Mouse (Mus musculus) kidney, adult 11 months (tissue): Measurements from ENCODE around the gene Rprd2.
"Not testable (repeated sequence)": the region's sequence is repeated elsewhere in the genome, so short reads cannot be mapped to it uniquely, and the experiment has no call there.

Experiments used
- DNase-seq: peaks from one replicate; pipeline ENCODE4 v3.0.0; 2022

Rprd2 gene

DNA sequence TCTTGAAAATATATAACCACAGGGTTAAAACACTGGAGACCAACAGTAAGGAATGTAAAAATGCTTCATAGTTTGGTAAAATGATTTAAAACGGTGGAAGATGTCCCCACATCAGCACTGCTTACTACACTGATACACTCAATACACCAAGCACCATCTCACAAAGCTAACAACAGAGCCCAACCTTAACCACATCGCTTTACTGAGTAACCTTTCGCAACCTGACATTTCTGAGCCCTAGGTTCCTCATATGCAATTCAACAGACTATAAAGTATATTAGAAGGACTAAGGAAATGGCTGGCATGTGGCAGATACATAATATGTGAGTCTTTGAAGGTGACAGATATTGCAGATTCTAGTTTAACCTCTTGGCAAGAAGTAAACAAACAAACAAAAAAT, 2.0 kb downstream of the Rprd2 start:
- no peak for DNase-seq

DNA sequence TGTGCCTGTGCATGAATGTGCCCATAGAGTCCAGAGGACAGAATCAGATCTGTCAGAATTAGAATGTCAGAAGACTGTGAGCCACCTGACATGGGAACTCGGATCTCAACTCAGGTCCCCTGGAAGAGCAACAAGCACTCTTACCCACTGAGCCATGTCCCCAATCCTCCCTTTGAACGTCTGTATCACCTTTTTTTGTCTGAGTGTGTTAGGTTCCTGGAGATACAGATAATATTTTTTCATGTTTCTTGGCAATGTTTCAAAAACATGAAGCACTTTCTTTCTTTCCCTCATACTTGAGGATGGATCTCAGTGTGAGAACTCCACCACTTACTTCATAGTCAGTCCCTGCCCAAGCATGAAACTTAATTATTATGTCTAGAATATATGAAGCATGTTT, 10.3 kb downstream of the Rprd2 start:
- DNase-seq = no peak

DNA sequence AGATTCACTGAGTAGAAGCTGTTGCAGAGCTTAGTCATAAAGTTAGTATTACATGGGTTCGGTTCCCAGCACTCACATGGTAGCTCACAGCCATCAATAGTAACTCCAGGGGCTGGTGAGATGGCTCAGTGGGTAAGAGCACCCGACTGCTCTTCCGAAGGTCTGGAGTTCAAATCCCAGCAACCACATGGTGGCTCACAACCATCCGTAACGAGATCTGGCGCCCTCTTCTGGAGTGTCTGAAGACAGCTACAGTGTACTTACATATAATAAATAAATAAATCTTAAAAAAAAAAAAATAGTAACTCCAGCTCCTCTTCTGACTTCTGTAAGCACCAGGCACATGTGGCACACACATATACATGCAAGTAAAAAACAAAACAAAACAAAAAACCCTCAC, 11.0 kb downstream of the Rprd2 start:
- not testable (repeated sequence) for DNase-seq

DNA sequence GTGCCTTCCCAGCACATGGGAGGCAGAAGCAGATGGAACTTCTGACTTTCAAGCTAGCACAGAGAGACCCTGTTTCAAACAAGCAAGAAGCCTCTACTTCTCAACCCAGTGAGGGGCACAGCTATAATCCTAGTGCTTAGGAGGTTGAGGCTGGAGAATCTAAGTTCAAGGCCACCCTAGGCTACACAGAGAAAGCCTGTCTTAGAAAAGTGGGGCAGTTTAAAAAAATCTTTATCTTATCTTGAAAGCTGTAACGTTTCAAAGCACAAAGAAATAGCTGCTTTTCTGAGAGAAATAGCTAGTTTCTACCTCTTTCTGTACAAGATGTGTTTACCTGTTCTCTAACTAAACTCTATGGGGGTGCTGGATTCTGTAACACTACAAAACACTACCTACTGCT, 12.0 kb downstream of the Rprd2 start:
- DNase-seq = no peak

DNA sequence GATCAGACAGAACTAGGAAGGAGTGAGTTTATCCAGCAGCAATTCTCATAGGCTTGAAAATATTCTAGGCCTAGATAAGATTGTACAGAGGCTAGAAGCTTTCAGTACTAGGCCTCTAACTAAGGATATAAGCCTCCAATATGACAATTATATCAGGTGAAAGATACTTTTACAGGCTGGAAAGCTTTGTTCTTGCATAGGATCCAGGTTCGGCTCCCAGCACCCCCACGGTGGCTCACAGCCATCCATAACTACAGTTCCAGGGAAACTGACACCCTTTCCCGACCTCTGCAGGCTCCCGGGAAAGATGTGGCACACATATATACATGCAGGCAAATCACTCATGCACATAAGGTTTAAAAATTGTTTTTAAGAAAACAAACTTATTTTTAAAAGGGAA, 14.8 kb downstream of the Rprd2 start:
- no peak for DNase-seq

DNA sequence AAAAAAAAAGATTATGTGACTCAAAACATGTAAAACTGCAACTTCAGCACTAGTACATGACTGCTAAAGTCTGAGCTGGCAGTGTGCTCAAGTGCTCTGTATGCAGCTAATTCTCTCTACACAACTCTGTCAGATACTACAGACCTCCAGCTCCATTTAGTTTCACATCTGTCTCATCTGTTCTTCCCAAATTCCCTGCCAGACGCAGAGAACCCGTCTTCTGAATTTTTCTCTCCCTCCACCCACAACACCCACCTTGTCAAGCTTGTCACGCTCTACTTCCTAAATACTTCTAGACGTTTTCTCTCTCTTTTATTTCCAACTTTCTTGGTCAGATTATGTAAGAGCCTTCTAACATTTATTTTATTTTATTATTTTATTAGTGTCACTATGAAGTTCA, 19.9 kb downstream of the Rprd2 start:
- no peak for DNase-seq

DNA sequence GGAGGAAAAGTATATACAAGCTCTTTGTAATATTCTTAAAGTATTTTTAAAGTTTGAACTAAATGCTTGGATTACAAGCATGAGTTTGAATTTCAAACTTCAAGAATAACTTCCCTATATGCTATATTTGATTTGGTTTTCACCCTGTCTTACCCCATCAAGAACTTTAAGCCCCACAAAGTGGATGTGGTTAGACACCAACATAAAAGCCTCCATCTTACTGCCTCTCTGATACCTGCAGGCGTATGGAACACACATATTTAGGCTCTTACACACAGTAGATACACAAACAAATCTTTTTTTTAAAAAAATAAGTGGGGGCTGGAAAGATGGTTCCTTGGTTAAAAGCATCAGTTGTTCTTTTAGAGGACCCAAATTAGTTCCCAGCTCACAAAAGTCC, 24.4 kb downstream of the Rprd2 start:
- no peak for DNase-seq

DNA sequence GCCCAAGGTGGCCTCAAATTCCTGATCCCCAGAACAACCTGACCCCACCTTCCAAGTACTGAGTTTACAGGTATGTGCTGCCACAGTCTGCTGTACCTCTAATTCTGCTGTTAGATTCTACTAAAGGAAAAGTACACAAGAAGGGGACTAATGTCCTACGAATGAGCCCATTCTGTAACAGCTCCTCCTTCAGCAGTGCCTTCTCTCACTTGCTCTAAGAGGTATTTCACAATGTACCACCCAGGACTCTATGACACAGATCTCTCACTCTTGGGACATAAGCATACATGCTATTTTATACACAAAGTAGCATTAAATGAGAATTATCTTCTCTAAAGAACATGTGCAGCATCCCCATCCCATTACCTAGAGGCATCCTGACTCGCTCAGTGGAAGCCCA, 25.0 kb downstream of the Rprd2 start:
- no peak for DNase-seq

DNA sequence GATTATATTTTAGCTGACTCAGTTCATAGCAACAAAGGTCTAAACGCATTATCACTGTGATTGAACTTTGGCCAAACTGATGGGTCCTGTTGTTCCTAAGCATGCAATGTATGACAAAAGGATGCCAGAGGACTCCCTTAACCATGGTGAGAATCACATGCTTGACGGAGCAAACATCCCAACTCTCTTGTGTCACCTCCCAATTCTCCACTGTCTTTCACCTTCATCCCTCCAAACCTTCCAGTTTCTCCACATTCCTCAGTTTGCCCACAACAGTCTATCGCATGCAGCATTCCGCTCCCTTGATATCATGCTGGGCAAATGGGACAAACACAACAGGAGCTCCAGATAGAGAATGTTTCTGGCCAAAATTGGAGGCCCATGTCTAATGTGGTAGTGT, 33.2 kb downstream of the Rprd2 start:
- DNase-seq = no peak

DNA sequence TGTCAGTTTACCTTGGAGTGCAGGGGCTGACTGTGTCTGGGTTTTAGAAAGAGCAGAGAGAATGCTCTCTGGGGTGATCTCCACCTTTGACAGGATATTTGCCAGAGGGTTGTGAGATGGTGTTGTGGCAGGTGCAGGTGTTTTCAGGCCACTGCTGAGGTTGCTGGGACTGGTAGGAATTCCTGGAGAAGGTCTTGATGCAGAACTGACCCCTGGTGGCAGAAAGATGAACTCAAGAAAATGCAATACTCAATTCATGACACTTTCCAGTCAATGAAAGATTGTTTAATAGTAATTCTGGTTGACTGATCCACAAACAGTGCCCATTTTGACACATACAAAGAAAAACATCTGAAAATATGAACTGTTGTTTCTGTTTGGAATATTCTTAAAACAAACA, 46.7 kb downstream of the Rprd2 start:
- DNase-seq = no peak

DNA sequence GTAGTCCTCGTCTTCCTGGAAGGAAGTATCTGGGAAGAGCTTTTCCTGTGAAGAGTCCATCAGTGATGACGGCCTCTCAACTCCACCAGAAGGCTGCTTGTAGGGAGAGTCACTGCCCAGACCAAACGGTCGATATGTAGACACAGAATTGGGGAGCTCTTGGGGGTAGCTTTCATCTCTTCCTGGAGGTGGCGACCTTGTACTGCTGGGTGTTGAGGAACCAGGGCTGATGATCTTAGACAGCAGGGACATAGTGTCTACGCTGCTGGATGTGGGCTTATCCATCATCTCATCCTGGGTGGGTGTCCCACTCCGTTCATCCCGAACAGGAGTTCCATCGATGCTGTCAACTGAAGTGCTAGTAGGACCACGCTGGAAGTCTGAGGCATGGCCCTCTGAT, 53.1 kb downstream of the Rprd2 start:
- no peak for DNase-seq

DNA sequence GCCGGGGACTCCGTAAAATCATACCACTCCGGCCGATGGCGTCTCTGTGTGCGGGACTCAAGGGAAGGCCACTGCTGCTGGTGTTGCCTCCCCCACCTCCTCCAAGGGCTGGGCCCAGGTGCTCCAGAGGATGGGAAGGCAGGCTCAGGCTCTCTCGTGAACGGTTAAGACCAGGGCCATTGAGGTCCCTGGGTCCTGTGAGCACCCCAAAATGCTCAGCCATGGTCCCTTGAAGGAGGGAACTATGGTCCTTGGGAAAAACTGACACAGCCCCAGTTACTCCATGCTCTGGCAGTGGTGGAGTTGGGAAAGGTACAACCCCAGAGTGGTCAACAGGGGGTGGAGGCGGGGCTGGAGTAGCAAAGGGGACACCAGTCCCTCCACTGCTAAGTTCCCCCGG, 54.9 kb downstream of the Rprd2 start:
- no peak for DNase-seq

DNA sequence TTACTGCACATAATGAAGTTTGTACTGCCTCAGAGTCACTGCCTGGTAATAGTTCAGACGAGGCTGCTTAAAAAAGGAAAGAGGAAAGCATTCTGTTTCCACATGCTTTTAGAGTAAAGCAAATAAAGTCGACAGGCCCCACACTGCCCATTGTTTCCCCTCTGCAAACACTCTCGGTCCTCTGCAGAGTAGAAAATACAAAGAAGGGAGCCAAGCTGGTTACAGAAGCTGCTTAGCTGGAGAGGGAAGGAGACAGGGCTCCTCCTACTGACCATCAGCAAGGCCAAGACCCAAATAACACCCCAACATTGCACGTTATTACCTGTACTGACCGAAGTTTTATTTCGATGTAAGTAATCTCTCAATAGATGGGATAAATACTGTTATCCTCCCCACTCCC, 55.7 kb downstream of the Rprd2 start:
- no peak for DNase-seq

DNA sequence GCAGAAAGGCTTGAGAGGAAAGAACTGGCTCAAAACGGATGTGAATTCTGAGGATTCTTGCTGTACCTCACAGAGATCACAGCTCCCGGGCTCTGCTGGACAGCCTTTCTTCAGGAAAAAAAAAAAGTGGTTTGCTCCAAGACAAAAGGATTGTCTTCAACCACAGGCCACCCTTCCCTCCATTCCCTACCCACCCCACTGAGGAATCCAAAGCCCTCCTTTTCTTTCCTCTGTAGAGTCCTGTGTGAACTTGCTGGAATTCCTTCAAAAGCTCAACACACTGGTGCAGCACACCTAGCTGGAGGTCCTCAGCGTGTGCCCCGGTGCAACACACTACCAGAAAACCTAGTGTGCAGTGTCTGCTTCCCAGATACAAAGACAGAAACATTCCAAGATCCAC, 56.9 kb downstream of the Rprd2 start:
- DNase-seq = no peak

DNA sequence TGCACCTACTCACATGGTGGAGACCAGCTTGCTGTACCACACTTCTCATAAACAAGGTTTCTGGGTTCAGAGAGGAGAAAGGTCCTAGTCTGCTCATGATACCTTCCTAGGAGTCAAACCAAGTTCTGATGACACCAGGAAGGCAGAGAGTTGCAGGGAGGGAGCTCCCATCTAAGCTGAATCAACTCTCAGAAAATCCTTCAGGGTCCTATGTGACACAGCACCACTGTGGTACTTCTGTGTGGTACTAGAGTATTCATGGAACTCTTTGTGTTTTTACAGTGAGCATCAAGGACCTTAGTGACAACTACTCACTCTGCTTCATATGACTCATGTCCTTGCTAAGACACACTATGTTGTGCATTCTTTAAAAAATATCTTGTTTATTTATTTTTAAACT, 58.0 kb downstream of the Rprd2 start:
- DNase-seq = no peak

DNA sequence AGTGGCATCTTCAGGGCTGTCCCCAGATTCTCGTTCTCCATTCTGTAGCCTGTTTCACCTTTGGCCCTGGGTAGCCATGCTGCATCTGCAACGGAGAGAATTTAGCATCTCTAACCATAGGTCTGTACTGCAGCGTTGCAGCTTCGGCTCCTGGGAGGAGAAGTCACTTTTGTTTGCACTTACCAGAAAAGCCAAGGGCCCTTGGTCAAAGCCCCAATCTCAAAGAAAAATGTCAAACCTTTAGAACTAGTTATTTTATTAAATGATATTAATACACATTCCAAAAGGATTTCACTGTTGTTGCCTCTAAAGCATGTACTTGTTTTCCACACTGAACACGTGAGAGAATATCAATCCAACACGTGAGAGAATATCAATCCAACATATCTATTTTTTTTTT, 58.6 kb downstream of the Rprd2 start, which contains the start of gene Tars2:
Gene Tars2, minus strand, starts transcription at position 101 of the 400 bp plus-strand sequence.
- DNase-seq = no peak

DNA sequence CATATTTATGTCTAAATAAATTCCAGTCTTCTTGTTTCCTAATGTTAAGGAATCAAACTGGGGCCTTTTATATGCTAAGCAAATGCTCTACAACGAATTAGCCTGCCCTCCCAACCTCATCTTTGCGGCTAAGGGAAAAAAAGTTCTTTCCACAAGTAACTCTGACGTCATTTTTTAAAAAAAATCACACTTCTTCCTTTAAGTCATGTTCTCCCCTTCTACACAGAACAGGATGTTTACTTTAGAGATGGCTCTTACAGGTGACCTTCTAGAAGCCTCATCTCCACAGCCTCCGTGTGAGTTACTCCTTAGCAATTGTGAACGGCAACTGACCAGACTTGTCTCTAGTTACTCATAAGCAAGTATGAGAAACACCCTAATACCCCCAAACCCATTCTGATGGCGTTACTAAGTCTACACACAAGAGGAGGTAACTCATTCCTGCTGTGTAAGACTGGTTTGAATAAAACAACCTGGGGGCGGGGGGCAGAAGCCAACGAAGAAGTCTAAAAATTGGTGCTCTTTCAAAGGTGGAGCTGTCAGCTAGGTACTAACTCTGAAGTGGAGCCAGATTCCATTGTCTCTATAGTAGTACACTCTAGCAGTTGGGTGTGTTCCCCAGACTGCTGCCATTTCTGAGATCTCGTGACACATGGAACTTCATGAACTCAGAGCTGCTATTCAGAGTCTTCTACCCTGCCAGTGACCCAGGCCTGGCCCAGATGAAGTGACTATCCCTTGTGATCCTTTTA, 60.0 kb downstream of the Rprd2 start:
- no peak for DNase-seq

DNA sequence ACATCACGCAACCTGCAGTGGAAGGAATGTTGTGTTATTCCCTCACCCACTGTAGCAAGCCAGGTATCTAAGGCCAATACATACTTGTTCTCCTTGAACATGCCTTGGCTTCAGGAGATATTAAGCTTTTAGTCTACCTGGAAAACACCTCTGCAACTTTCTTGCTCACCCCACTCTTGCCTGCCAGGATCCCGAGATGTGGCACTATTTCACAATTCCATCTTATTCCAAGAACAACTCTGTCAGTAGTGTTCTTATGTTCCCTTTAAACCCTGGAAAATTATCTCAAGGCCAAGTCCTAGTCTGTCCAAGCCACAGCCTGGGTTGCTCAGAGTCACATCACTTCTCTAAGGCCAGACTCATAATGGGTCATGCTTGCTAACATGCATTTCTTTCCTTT, 61.9 kb downstream of the Rprd2 start:
- DNase-seq = no peak

DNA sequence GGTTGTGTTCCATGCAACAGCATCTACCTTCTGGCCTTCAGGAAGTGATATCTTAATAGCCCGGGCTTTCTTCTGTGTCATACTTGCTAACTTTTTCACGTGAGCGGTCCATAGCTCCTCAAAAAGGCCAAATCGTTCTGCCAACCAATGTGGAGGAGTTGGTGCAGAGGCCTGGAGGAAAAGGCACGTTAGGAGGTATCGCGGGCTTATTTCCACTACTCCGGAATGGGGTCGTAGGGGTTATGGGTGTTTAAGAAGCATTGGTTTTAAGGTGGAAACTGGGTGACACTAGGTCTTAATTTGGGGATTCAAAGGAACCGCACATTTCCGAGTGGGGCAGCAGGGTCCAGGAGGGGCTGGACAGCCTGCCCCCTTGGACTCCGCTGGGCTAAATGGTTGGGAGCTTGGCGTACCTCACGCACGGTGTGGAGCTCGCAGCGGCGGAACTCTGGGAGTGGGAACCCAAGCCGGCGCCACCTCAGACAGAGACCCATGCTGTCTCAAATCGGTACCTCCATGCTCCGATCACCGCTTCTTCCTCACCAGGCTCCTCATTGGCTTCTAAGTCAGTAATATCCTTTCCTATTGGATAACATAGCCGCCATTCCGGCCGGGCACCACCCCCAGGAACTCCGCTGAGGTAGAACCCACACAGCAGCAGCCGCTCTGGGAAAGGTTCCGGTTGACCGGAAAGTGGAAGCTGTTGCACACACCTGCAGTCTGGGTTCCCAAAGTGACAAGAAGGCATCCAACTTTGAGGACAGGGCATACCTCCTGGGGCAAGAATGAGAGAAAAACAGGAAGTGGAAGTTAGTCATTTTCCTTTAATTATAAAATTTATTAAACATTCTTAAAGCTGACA, 64.1 kb downstream of the Rprd2 start:
- DNase-seq = peak; percentile 96

DNA sequence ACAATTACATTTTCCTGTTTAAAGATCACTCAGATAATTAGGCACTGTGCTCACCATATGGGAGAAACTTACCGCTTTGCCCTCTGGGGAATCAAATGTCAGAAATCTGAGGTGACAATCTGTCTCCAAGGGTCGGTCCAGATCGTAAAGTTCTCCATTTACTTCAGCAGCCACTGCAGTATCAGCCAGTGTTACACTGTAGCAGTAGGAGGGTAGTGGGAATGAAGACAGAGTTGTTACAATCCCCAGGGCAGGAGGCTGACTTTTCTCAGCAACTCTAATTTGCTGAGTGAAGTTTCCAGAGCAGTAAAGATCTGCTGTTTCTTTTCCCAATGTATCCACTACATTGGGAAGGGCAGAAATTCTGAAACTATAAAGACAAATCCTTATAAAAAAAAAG, 65.7 kb downstream of the Rprd2 start:
- DNase-seq = no peak

DNA sequence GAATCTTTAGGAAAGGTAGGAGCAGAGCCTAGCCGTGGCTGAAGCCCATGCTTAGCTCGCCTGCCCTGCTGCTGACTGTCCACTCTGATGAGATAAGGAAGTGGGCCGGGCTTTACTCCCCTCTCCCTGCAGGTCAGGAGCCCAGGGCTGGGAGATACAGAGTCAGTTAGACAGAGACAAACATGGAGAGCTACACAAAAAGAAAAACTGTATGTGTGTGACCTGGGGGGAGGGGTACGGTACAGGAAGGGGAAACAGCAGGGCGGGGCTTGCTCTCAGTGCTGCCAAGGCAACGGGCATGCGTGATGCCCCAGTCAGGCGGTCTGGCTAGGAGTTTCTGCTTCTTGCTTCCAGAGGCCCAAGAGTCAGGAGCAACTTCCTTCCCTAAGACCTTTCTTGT, 78.3 kb downstream of the Rprd2 start:
- peak; percentile 57 for DNase-seq

DNA sequence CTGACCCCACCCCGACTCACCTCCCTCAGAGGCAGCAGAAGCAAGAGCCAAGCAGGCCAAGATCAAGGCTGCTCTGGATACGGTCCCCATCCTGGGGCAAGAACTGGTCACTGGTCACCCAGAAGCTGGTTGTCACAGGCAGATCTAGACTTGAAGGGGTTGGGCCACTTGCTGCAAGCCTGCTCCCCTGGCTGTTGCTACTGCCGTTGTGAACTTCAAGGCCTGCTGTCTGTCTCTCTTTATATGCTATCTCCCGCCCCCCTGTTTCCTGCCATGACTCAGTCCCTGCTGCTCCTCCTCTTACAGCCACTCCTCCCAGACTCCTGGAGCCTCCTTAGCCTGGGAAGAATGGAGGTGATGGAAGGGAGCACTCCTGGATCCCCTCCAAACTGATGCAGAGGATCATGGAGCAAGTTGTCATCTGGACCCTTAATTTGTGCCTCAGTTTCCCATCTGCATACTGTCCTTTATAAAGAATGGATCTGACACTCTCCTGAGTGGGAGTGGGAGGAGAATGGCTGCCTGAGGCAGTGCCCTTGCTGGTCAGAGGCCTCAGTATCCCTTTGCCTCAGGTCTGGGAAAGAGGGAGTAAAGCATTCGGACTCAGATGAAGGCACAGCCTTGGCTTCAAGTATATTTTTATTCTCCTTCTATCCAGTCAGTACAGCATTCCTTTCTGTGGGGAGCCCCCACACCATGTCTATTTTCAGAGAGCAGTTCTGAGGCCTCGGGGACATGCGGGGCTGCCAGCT, 79.1 kb downstream of the Rprd2 start, which contains the start of gene Ecm1:
Gene Ecm1, minus strand, starts transcription at position 217 of the 752 bp plus-strand sequence.
- peak; percentile 56 for DNase-seq

DNA sequence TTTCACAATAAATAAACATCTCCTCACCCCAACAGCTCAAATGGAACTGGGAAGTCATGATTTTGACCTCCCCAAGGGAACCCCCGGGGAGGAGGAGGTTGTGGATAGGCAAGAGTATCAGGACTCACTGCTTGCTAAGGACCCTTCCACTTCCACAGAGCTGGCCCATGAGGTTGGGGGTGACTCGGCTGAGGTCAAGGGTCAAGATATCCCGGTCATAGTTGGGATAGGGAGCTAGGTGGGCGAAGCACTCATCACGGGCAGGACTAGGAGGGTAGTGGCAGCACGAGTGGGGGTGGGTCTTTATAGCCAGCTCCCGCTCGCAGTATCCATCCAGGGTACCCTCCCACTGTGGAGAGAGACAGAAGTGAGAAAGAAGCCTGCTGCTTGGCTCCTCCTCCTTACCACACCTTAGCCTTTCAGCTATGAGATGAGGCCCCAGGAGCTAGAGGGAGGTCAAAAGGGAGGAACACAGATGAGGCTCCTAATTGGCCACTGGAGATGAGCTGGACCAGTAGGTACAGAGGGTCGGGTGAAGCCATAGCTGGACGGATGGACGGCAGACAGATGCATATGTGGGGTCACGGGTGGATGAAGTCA, 83.5 kb downstream of the Rprd2 start:
- DNase-seq = no peak
